Mouse (Mus musculus) thymus, adult 2 months (tissue): ENCODE results near the gene Zfp709. TPM values are rescaled to one million over a fixed set of nuclear protein-coding genes. Genes with fewer than 3 reads are reported as not detected.
"Not testable (repeated sequence)": the region's sequence is repeated elsewhere in the genome, so short reads cannot be mapped to it uniquely, and the experiment has no call there.

Experiments
- DNase-seq: peaks from one replicate; pipeline ENCODE4 v3.0.0; 2021
- H3K27ac ChIP-seq: fragments of 200-500 bp; 2 replicates; pipeline ENCODE4 v1.5.1; 2012; ENCODE audit warnings: low read length, control low read depth; ENCODE audit not compliant: control insufficient read depth, insufficient read depth
- H3K27me3 ChIP-seq: fragments of 200-500 bp; 2 replicates; pipeline ENCODE4 v1.6.1; 2012; ENCODE audit warnings: mild to moderate bottlenecking, low read length, moderate library complexity, mixed read lengths; ENCODE audit not compliant: control insufficient read depth, insufficient read depth
- H3K36me3 ChIP-seq: fragments of 200-500 bp; 2 replicates; pipeline ENCODE4 v1.6.1; 2012; ENCODE audit warnings: mild to moderate bottlenecking, low read length, moderate library complexity; ENCODE audit not compliant: control insufficient read depth, insufficient read depth
- H3K4me1 ChIP-seq: fragments of 200-500 bp; replicated peaks from 2 replicates; pipeline ENCODE4 v1.6.1; 2012; ENCODE audit warnings: low read length; ENCODE audit not compliant: control insufficient read depth, insufficient read depth
- H3K4me3 ChIP-seq: fragments of 200-500 bp; 2 replicates; pipeline ENCODE4 v1.5.1; 2012; ENCODE audit warnings: mild to moderate bottlenecking, low read length, control low read depth, moderate library complexity; ENCODE audit not compliant: control insufficient read depth, insufficient read depth
- CTCF ChIP-seq: fragments of 200-500 bp; IDR thresholded peaks from 2 replicates; pipeline ENCODE4 v1.5.1; 2012; ENCODE audit warnings: mild to moderate bottlenecking, control low read depth, low read length, moderate library complexity, borderline replicate concordance; ENCODE audit not compliant: control insufficient read depth, poor library complexity, insufficient read depth; ENCODE audit errors: extremely low read depth
- POLR2A ChIP-seq: fragments of 200-500 bp; IDR thresholded peaks from 2 replicates; pipeline ENCODE4 v1.6.1; 2012; ENCODE audit warnings: mild to moderate bottlenecking, low read length, control low read depth, moderate library complexity; ENCODE audit not compliant: control insufficient read depth, poor library complexity, insufficient read depth; ENCODE audit errors: extremely low read depth
- WGBS: fragments of 180-500 bp; shearing (Covaris S2); methylation state at CpG from one replicate; pipeline ENCODE4 v1.1.7; 2018; 5-methylcytosine and 5-hydroxymethylcytosine counted together
- polyA plus RNA-seq: library from polyadenylated mRNA; depleted of rRNA; stranded (reverse); fragments of >200 nt; gene quantifications from 2 replicates; pipeline ENCODE4 v1.2.3, GENCODE M21; 2012

Zfp709 gene
- polyA plus RNA-seq, 1 experiment, result 0.85 TPM

DNA sequence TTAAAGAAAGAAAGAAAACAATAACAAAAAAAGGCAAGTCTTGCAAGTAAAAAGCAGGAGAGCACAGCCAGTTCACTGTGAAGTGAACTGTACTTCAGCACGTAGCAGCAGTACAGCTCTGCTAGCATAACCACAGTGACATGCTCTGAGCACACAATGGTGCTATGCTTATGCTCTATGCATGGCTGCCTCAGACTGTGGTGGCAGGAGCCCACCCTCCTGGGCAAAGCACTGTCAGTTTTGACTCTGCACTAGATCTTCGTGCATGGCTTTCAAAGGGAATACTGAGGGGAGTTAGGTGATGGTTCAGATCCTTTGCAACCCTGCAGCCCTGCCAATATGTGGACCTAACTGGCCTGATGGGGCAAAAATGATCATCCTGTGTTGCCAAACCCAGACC lies 24.5 kb upstream of the Zfp709 start:
- not testable (repeated sequence) for H3K27me3 ChIP-seq, H3K4me1 ChIP-seq, DNase-seq, H3K36me3 ChIP-seq, H3K27ac ChIP-seq, H3K4me3 ChIP-seq
- 90% methylated on average over 2 of the region's 2 CpGs for WGBS

DNA sequence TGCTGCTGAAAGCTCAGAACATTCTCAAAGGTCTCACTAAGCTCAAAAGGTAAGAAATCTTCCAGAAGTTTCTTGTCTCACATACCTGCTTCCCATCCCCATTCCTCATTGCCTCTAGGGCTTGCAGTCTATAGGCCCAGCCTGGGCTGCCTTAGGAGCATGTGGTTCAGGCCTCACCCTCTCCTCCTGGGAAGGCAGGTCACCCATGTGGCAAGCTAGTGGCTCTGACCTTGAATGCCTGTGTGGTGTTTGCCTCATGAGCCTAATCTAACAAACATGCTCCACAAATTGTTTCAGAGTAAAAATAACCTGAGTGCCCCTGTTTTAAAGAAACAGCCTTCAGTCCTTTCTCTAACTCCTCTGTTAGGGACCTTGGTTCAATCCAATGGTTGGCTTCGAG lies 20.3 kb upstream of the Zfp709 start:
- H3K27ac ChIP-seq, H3K27me3 ChIP-seq, H3K4me3 ChIP-seq, DNase-seq, H3K36me3 ChIP-seq, H3K4me1 ChIP-seq: not testable (repeated sequence)
- WGBS, result 81% methylated on average over 1 of the region's 1 CpGs

DNA sequence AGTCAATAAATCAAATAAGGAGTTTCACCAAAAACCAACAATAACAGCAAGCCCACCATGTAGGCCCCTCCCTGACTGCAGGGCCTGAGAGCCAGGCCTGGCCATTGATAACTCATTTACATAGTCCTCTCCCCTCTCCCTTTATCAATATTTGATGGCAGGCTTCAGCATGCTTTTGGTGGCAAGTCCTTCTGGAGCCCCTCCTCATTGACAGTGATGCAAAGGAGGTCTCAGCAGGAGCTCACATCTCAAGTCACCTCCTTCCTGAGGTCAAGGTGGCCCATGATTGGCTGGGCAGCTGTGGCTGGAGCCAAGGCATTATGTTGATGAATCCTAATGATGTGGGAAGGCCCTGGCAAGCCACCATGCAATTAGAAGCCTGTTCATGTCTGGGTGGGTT lies 19.8 kb upstream of the Zfp709 start:
- not testable (repeated sequence) for H3K4me3 ChIP-seq, DNase-seq, H3K36me3 ChIP-seq, H3K27me3 ChIP-seq, H3K27ac ChIP-seq, H3K4me1 ChIP-seq

DNA sequence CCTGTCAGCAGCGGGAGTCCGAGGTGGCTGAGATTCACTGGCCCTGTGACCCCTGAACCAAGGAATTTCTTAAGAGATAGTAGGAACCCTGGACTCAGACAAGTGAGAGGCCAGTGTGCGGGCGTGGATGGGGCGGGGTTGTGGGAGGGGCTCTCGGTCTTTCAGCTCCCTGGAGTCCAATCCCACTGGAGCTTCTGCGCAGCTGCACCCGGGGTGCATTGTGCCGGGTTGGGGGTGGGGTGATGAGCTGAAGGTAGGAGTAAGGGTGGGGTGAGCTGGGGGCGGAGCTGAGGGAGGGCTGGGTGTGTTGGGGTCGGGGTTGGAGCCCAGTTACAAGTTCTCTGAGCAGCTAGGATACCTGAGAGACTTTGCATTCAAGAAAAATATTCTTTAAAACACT lies 18.8 kb downstream of the Zfp709 start:
- H3K4me1 ChIP-seq, DNase-seq, H3K4me3 ChIP-seq, H3K27ac ChIP-seq, H3K27me3 ChIP-seq, H3K36me3 ChIP-seq: not testable (repeated sequence)
- 75% methylated on average over 11 of the region's 11 CpGs for WGBS

DNA sequence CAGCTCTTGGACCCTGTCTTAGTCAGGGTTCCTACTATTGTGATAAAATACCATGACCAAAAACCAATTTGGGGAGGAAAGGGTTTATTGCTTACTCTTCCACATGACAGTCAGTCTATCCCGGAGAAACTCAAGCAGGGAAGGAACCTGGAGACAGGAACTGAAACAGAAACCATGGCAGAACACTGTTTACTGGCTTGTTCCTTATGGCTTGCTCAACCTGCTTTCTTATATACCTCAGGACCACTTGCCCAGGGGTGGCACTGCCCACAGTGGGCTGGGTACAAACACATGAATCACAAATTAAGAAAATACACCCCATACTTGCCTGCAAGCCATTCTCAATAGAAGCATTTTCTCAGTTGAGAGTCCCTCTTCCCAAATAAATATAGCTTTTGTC lies 21.3 kb downstream of the Zfp709 start:
- not testable (repeated sequence) for H3K27ac ChIP-seq, H3K4me3 ChIP-seq, H3K4me1 ChIP-seq, H3K27me3 ChIP-seq, H3K36me3 ChIP-seq, DNase-seq
- 64% methylated on average over 1 of the region's 1 CpGs for WGBS

DNA sequence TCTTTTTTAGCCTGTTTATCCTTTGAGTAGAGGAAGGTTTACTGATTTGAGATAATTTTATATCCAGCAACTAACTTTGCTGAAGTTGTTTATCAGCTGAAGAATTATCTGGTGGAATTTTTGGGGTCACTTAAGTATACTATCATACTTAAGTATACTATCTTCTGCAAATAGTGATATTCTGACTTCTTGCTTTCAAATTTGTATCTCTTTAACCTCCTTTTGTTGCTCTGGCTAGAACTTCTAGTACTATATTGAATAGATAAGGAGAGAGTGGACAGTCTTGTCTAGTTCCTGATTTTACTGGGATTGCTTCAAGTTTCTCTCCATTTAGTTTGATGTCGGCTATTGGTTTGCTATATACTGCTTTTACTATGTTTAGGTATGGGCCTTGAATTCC lies 25.0 kb downstream of the Zfp709 start:
- H3K27ac ChIP-seq, result no peak overlapping the region
- H3K4me3 ChIP-seq, result no peak overlapping the region
- 100% methylated on average over 1 of the region's 1 CpGs for WGBS
- no peaks in the 10 kb centered on the region for H3K27me3 ChIP-seq
- TF ChIP-seq POLR2A, result no peak
- TF ChIP-seq CTCF, result no peak
- H3K36me3 ChIP-seq, result no peaks in the 10 kb centered on the region
- H3K4me1 ChIP-seq, result no peaks in the 10 kb centered on the region
- DNase-seq, result no peak

DNA sequence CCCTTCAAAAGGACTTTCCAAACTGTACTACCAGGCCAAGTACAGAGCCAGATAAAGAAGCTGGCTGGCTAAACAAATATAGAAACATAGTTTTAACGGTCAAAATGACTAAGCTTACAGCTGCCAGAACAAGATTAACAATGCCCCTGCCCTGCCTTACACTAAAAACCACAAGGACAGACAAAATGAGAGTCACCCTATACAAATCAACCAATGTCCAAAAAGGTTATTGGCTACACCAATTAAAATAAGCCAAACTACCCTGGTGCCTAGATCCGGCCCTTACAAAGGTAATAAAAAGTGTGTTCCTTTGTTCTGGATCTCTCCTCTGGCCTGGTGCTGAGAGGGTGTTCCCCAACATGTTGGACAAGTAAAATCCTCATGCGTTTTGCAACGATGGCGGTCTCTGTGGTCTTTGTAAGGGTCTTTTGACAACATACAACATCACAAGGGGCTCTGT lies 26.0 kb downstream of the Zfp709 start:
- no peaks in the 10 kb centered on the region for H3K4me1 ChIP-seq
- H3K27ac ChIP-seq, result no peak overlapping the region
- no peaks in the 10 kb centered on the region for H3K36me3 ChIP-seq
- 96% methylated on average over 5 of the region's 5 CpGs for WGBS
- H3K27me3 ChIP-seq, result no peaks in the 10 kb centered on the region
- TF ChIP-seq POLR2A (no peak), CTCF (no peak)
- peak; percentile 15 for DNase-seq
- H3K4me3 ChIP-seq, result no peak overlapping the region
